Mouse (Mus musculus) monocyte, adult 2 months (primary cell): Measurements from ENCODE around the gene St3gal5.

ENCODE experiments used
- DNase-seq, 2 experiments: peaks; one replicate each; pipeline ENCODE4 v3.0.0; 2022; ENCODE audit warnings: low spot score in 2 of 2, low read depth in 1 of 2

Gene St3gal5

DNA sequence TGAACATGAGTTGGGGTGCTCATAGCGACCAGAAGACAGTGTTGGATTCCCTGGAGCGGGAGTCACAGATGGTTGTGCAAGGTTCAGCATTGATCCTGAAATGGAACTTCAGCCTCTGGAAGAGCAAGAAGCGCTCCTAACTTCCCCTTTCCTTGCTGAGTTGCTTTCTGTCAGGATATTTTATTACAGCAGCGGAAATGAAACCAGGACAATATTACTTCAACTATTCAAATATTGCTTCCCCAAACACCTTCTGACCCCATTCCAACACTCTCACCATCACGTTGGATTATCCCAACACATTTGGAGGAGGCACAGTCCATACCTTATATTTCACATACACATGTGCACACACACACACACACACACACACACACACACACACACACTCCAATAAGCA lies 64.4 kb downstream of the St3gal5 start:
- no peak for DNase-seq

DNA sequence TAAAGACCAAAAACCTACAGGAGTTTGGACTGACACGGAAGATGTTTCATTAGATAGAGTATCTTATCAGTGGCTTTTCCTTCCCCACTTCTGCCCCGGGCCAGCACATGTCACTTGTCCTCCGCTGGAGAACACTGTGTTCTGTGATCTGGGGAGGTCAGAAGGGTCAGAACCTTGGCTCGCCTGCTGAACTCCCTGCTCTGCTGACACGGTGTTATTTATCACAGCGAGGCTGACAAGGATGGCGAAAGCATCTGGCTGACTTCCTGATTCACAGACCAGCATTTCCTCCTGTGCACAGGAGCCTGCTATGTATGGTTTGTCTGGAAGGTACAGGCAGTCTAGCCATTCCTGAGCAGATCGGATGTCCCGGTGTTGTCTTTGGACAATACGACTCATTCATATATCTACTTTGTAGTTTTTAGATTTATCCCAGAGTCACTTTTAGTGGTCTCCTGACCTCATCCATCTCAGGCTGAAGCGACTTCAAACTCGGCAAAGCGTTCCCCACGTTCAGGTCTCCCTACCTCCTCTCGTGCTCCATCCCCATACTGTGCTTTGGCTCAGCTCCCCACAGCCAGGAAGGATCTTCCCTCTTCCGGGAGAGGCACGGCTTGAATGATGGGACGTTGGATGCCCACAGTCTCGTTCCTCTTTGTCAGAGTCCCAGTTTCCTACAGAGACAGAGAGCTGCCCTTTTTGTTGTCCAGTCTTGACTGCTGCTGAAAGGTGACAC lies 64.9 kb downstream of the St3gal5 start:
- DNase-seq, result peak in 1 of 2 experiments; percentile 52

DNA sequence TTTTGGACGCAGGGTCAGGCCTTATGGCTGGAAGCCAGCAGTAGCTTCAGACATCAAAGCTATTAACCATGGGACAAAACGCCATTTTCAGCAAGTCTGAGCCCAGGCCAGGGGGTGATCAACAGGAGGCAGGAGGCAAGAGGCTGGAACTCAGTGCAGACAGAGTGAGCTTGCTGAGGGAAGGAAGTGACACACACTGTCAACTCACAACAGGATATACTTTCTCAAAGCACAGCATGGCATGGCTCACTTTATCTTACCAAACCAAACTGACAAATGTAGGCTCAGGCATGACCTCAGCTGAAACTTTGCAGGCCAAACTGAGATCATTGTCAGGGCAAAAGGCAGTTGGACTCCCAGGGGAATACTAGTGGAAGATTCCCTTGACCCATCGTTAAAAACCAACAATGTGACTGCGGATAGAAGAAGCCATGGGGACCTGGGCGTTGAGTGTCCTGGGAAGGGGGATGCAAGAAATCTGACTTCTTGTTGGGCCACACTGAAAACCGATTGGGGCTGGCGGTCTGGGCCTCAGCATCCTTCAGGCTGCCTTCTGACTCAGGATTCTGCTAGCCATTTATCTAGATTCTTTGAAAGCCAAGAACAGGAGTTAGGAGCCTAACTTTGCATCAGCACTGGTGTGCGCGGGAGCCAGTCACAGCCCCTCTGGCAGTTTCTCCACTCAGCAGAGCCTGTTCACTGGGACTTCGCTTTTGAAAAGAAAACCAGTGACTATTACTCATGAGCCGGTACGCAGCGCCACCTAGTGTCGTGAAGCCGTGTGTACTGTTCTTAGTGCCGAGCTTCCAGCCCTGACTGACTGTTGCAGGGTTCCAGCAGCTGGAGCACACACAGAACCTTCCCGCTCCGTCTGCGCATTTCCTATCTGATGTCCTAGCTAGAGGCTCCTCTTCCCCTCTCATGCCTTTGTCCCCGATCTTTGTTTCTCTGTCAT lies 67.2 kb downstream of the St3gal5 start:
- peak; percentile 55 to 80 for DNase-seq

DNA sequence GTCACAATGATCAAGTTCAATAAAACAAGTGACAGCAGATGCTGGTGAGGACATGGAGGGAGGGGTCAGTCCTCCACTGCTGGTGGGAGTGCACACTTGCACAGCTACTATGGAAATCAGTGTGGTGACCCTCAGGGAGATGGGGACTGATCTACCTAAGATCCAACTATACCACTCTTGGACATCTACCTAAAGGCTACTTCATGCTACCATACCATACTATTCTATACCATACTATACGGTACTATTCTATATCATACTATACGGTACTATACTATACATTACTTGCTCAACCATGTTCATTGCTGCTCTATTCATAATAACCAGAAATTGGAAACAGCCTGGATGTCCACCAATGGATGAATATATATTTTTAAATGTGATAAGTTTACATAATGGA lies 68.5 kb downstream of the St3gal5 start:
- DNase-seq, result no peak

DNA sequence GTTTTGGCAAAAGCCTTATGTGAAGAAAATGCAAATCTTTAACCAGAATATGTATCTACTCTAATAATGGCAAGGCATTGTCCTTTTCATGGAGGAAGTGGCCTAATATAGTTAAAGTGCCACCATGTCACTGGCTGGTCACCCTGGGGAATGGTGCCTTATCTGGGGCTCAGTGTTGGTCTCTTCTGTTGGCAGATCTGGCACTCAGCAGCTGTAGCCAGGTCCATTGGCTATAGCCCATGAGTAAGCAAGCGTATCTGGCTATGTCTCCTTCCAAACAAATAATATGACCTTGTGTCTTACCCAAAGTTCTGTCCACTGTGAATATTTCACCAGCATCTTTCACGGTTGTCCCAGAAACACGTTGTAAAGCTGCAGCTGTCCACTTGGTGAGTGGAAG lies 74.0 kb downstream of the St3gal5 start:
- no peak for DNase-seq

DNA sequence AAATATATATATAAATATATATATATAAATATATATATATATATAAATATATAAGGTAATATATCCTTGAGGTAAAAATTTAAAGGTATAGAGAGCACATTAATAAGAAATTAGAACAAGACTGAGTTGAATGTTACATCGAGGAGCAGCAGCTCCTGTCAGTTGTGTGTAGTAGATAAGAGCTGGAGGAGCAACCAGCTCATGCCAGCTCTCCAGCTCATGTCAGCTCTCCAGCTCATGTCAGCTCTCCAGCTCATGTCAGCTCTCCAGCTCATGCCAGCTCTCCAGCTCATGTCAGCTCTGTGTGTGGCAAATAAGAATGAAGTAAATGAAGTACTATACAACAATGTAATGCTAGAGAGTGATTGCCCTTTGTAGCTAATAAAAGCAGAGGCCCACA lies 76.0 kb downstream of the St3gal5 start:
- DNase-seq, result no peak

DNA sequence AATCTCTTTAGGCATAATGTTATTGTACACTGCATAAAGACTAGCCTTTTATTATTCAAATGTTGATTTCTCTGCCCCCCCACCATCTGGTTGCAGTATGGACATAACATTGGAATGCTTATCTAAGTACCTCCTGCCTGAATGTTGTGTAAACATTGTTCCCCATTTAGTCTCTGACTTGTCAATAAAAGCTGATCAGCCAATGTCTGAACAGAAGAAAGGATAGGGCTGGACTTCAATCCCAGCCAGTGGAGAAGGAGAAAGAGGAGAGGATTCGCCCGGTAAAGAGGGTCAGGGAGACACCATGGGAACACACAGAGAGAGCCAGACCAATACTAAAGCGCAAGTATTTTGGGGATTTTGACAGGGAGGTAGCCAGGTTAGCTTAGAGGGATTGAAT lies 78.0 kb downstream of the St3gal5 start:
- DNase-seq, result no peak

DNA sequence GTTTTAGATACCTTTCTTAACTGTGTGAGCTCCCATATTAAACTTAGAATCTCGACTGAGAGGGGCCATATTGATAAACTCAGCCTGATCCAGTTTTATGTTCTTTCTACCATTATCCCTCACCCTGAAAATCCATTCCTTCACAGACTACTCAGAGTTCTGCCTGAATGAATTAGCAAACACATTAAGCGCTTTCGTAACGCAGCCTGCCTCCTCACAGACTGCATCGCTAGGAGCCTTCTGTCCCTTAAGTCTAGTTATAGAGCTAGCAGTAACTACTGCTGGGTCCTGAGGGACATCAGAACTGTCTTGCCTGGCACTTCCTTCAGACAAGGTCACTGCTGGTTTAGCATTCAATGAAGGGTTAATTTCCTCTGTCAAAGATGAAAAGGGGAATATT lies 78.6 kb downstream of the St3gal5 start:
- DNase-seq, result no peak

DNA sequence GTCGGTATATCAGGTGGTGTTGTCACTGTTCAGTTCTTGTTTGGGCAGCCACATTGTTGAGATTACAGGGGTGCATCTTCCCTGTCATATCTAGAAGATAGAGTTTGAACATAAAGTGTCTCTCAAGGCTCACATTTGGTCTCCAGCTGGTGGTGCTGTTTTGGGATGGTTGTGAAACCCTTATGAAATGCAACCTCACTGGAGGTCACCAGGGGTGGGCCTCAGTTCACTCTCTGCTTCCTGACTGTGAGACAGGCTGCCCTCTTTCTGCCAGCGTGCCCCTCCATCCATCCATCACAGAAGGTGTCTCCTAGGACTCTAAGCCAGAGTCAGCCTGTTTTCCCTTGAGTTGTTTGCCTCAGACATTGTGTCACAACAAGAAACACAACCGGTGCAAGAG lies 80.0 kb downstream of the St3gal5 start:
- DNase-seq, result no peak

DNA sequence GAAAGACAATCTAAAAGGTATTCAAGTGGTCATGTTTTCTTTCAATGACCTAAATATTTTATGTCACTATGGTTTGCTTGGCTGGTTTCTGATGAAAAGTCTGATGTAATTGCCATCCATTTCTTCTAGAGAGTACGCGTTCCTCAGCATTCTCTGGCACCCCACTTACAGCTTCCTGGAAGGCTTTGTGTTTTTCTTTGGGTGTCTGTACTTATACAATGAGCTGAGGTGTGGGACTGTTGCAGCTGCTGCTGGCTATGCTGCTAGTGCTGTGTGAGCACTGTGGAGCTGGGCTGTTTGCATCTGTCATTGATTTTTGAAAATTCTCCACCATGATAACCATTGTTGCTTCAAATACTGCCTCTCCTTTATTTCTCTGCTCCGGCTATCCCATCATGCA lies 81.6 kb downstream of the St3gal5 start:
- no peak for DNase-seq

DNA sequence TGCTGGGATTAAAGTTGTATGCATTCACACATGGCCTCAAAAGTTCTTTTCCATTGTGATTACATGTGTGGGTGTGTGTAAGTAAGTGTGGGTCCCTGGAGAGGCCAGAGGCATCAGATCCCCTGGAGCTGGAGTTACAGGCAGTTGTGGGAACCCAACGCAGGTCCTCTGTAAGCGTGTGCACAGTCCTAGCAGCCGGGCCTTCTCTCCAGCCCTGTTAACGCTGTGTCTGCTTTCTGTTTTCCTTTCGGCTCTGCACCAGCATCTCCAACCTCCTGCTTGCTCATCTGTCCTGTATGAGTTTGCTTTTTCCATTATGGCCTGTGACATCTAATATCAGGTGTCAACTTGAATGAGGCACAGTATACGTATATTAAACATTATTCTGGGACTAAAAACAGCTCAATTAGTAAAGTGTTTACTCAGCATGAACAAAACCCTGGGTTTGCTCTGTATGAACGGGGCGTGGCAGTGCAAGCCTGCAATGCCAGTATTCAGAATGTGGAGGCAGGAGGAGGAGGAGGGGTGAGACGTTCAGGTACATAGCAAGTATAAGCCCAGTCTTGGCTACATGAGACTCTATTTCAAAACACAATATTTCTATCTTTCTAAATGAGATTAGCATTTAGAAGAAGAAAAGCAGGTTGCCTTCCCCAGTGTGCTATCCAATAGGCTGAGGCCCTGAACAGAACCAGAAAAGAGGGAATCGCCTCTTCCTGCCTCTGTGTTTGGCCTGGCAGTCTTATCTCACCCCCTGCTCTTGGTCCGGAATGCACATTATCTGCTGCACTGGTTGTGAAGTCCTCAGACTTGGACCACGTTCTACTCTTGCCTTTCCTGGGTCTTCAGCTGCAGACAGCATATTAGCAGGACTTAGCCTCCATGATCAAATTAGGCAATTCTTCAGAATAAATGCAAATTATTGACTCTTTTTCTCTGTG lies 82.4 kb downstream of the St3gal5 start:
- no peak for DNase-seq

DNA sequence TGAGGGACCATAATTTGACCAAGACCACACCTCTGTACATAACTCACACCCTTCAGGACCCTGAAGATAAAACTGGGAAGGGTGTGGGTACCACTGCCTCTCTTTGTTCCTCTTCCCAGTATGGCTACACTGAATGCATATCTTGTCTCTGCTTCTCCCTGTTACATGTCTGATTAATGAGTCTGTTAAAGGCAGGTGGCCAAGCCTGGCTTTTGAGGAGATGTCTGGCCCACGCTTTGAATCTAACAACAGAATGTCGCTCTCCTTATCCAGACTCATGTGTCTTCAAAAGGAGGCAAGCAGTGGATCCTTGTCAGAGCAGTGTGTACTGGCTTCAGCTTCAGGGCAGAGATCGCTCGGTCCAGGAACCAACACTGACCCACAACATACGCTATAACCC lies 87.2 kb downstream of the St3gal5 start:
- no peak for DNase-seq

DNA sequence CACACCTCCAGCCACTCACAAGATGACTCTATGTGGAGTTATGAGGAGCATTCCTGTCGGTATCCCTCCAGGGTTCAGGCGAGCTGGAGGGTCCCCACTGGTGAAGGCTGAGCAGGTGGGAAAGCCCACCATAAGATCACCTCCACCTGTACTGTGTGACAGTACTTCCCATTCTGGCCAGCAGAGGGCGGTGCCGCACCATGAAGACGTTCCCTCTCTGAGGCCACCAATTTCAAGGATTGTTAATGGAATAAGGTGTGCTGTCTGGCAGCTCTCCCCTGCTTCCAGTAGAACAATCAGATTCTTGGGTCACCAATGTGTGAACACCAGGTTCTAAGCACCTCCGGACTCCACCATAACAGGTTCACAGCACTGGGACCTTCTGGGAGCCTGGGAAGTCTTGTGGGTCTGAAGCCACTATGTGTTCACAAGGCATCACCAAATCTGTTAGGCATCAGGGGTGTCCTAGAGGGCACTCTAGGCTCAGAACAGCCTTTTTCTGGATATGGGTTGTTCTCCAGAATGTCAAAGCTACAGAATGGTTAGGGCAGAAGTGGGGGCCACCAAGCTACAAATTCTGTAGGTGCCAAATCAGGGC lies 88.6 kb downstream of the St3gal5 start:
- peak in 1 of 2 experiments; percentile 51 for DNase-seq

DNA sequence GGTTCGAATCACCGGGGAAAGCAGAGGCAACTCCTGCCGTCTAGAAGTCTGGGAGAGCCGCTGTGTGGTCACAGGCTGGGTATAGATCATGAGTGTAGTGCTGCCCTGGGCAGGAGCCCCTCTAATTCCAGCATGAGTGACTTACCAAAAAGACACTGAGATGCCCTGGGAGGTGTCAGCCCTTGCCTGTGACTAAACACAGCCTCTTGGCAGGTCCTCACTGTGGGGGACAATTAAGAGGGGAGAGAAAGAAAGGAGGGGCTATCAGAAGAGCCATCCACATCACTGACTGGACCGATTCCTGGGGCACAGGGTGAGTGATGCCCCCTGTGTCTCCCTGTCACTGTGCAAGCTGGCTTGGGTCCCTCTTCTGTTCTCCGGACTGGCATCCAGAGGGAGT lies 89.4 kb downstream of the St3gal5 start:
- no peak for DNase-seq

DNA sequence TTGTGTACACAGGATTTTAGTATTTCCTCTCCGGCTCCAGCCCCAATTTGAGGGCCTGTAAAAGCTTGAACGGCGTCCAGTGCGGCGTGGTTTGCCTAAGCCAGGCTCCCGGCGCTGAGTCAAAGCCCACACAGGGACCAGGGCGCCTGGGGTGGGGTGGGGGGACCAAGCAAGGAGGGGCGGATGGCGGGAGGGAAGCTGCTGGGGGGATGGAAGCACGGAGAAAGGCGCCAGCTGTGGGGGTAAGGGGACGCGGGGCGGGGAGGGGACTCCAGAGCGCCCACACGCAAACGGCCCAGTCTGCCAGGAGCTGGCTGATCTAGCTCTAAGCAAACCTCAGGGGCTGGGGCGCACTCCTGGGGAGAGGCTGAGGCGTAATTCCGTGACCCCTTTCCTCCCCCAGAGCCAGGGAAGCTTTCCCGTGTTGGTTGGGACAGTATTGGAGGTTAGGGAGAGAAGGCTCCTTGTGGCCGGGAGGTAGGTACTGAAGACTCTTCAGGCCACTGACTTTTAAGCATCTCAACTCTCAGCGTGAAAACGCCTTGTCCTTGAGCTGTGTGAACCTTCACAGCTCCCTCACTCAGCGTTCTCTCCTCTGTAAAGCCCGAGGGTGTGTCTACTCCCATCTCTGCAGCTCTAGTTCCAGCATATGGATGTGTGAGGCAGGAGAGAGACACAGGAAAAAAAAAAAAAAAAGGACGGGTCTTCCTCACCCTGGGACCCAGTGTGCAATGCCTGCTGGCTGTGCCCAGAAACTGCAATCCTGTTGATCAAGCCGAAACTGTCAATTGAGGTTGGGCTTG lies 91.9 kb downstream of the St3gal5 start:
- DNase-seq, result no peak

DNA sequence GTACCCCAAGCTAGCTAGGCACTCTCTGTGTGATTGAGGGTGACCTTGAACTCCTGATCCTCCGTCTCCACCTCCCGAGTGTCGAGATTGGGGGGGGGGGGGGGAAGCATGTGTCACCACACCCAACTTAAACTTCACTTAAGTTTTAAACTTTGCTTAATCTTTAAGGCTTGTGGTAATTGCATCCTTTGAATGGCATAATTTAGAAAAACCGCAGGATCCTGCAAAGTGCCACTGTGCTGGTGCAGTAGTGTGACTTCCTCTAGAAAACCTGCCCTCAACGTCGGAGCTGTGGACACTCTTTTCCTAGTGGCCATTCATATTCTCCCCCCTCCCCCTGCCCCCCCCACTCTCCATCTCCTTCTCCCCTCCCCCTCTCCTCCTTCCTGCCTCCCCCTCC lies 92.7 kb downstream of the St3gal5 start:
- DNase-seq, result no peak

DNA sequence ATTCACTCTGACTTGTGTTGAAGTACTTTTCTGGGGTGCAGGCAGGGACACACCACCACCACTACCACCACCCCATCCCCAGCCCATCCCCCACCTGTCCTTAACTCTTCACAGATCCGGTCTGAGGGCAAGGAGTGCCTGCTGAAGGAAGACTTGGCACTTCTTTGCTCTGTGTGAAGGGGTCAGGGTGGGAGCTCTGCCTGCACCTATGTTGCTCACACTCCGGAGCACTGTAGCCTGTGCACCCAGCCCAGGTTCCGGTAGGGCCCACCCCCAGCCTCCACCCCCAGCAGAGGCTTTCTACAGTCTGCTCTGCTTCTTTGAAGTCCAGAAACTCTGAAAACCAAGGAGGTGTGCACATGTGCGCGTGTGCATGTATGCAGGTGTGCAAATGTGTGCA lies 93.2 kb downstream of the St3gal5 start:
- no peak for DNase-seq

DNA sequence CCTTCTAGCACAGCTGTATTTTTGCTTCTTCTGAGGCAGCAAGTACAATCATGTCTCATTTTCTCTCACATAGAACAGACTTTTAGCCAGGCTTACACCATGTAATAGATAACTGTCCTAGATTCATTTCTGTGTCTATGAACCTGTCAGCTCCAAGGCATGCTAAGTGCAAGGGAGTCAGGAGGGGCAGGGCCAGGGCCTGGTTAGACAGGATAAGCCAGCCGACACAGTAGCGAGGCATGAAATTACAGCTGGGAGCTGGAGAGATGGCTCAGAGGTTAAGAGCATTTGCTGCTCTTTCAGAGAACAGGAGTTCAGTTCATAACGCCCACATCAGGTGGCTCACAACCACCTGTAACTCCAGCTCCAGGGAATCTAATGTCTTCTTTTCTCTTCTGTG lies 99.3 kb downstream of the St3gal5 start:
- no peak for DNase-seq

DNA sequence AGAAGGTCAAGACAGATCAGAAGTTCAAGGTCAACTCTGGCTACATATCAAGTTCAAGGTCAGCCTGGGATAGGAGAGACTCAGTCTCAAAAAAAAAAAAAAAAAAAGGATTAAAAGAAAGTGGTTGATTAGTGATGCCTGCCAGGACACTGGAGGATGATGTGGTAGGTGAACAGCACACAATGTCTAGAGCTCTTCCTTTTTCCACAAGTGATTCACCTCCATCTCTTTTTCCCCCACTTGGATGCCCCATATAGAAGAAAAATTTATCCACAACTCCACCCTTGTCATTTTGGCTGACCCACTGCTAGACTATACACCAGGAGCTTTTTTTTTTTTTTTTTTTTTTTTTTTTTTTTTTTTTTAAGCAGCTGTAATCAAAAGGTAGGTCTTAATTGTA lies 100.1 kb downstream of the St3gal5 start:
- DNase-seq, result no peak

DNA sequence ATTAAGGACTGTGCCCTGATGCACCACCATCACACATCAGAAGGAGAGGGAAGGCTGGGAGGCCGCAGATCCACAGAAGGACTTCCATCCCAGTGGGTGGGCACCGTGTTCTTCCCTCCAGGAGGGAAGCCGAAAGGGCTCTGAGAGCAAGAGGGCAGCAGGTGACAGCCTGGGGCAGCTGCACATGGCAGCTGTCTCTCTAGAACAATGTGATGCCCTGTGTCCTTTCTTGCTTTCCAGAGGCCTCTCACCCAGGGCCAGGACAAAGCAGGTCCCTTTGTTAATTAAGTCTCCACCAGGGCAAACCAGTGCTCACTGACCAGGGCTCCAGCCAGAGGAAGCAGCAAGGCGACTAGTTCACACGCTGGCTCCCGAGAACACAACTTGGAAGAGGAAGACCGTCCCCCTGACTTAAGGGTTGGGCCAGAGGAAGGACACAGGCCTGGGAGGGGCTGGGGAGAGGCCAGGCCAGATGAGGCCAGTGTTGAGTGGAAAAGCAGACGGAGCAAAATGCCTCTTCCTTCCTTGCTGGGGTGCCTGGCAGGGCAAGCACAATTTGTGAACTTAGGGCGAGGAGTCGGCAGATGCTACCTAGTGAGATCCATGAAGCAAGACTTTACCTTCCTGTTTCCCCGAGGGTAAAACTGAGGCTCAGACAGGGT lies 103.3 kb downstream of the St3gal5 start:
- no peak for DNase-seq
